Mouse (Mus musculus): ENCODE data around the gene Col9a3. TPM values are rescaled to one million over a fixed set of nuclear protein-coding genes. Genes with fewer than 3 reads are reported as not detected.

Col9a3 gene
- polyA plus RNA-seq, 1 experiment from 2014 or later, result 1.3 TPM

DNA sequence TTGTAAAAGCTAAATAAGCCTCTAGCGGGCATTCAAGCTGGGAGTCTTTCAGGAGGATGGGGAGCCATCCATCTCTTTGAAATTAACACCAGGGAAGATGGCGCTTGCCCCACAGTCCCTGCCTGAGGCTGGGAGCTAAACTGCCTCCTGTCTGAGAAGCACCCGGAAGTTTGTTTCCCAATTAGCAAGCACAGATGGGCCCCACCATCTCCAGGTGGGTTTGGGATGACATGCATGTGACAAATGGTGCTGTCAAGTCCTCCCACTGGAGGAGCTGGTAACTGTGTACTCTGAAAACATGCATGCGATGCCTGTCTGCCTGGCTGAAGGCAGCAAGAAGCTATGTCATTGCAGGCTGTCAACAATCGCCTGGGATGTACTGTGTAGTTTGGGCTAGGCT is 33.7 kb upstream of the Col9a3 start:
- Histone ChIP-seq H3K27ac (ENCODE audit: low read depth, low read length) (no peak overlapping the region), H3K4me2 (replicated peaks; ENCODE audit: low read depth) (no peak overlapping the region), H3K9me3 (ENCODE audit: control insufficient read depth) (no peaks in the 10 kb centered on the region), H3K9ac (ENCODE audit: low read depth, low read length) (no peak overlapping the region), H3K4me1 (replicated peaks; ENCODE audit: control insufficient read depth, insufficient read depth, low read length) (no peaks in the 10 kb centered on the region), H3K27me3 (replicated peaks; ENCODE audit: control insufficient read depth, insufficient read depth, low read length) (peaks cover 41% of the 10 kb centered on the region), H3K4me3 (ENCODE audit: low read depth, low read length) (no peak overlapping the region), H3K36me3 (ENCODE audit: control insufficient read depth, insufficient read depth) (no peaks in the 10 kb centered on the region)
- no peak for ATAC-seq
- 47% methylated on average over 5 of the region's 5 CpGs for WGBS
- TF ChIP-seq CTCF (IDR thresholded peaks at IDR 0.05; ENCODE audit: low read depth), result no peak

DNA sequence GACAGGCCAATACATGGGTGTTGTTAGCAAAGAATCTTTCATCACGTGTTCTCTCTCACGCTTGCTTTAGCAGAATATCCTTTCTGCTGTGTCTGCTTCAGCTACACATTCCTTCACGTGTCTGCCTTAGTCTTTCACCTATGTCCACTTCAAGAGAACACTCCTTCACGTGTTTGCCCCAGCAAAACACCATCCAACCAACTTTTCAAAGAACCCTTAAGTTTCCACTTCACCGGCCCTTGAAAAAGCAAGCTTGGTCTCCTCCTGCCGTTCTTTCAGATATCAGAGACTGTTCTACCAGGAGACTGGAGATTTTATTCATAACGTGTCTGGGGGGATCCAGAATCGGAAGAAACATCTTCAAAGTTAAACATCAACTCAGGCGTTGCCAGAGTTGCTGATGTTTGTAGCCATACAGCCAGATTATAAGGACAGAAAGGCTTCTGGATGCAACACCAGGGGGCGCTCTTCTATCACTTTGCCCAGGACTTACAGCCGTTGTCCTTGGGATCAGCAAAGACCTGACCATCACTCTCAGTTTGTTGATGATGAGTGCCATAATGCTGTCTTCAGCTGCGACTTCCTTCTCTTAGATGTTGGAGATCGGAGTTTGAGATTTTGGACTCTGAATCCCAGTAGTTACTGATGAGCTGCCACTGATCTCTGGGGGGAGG is 31.2 kb upstream of the Col9a3 start:
- no peak for ATAC-seq
- H3K36me3 ChIP-seq (ENCODE audit: control insufficient read depth, insufficient read depth), result no peaks in the 10 kb centered on the region
- peaks cover 59% of the 10 kb centered on the region for H3K27me3 ChIP-seq (replicated peaks; ENCODE audit: control insufficient read depth, insufficient read depth, low read length)
- H3K27ac ChIP-seq (ENCODE audit: low read depth, low read length), result no peak overlapping the region
- H3K4me3 ChIP-seq (ENCODE audit: low read depth, low read length), result no peak overlapping the region
- H3K9me3 ChIP-seq (ENCODE audit: control insufficient read depth), result no peaks in the 10 kb centered on the region
- peak; percentile 87 for TF ChIP-seq CTCF (IDR thresholded peaks at IDR 0.05; ENCODE audit: low read depth)
- H3K4me2 ChIP-seq (replicated peaks; ENCODE audit: low read depth), result no peak overlapping the region
- no peaks in the 10 kb centered on the region for H3K4me1 ChIP-seq (replicated peaks; ENCODE audit: control insufficient read depth, insufficient read depth, low read length)
- 36% methylated on average over 13 of the region's 13 CpGs for WGBS
- H3K9ac ChIP-seq (ENCODE audit: low read depth, low read length), result no peak overlapping the region

DNA sequence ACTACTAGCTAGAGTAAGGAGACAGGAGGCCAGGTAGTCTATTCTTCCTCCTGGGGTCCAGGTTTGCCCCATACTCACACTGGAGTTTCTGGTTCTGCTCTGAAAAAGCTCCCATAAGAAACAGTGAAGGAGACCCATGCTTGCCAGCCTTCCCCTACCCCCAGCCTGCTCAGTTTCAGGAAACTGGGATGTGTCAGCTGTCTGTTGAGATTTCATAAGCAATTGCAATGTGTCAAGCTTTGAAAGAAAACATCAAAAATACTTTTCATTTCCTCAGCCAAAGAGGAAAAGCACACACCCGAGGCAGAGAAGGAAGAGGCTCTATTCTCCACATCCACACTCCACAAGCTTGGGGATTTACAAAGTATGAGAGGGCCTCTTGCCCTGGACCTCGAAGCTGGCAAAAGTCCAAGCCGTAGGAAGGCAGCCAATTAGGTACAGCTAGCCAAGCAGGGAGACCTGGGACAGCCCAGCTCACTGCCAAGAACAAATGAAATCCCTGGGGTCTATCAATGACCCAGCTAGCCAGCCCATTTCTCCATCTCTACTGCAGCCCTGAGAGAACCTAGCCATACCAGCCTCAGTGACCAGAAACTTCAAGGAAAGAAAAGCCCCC is 28.5 kb upstream of the Col9a3 start:
- TF ChIP-seq CTCF (IDR thresholded peaks at IDR 0.05; ENCODE audit: low read depth), result no peak
- H3K27me3 ChIP-seq (replicated peaks; ENCODE audit: control insufficient read depth, insufficient read depth, low read length), result peaks cover 73% of the 10 kb centered on the region
- no peak for ATAC-seq
- H3K4me2 ChIP-seq (replicated peaks; ENCODE audit: low read depth), result no peak overlapping the region
- H3K9ac ChIP-seq (ENCODE audit: low read depth, low read length), result no peak overlapping the region
- H3K27ac ChIP-seq (ENCODE audit: low read depth, low read length), result no peak overlapping the region
- H3K36me3 ChIP-seq (ENCODE audit: control insufficient read depth, insufficient read depth), result no peaks in the 10 kb centered on the region
- H3K9me3 ChIP-seq (ENCODE audit: control insufficient read depth), result no peaks in the 10 kb centered on the region
- no peak overlapping the region for H3K4me3 ChIP-seq (ENCODE audit: low read depth, low read length)
- no peaks in the 10 kb centered on the region for H3K4me1 ChIP-seq (replicated peaks; ENCODE audit: control insufficient read depth, insufficient read depth, low read length)
- 15% methylated on average over 3 of the region's 3 CpGs for WGBS

DNA sequence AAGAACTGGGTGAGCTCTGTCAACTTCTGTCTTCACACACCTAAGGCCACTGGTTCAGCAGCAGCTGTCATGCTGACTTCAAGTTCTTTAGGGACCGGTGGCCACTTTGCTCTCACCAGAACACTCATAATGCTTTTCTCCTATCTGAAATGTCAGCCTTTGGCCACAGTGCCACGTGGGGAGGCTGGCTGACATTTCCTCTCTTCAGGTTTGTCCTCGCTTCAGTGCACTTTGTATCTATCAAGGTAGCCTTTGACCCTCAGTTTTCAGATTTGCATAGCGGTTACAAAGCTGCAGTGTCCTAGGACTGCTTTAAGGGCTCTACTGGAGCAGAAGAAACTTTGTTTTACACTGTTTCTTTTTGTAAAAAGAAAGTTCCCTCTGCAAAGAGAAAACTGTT is 21.1 kb upstream of the Col9a3 start:
- H3K27ac ChIP-seq (ENCODE audit: low read depth, low read length), result no peak overlapping the region
- H3K27me3 ChIP-seq (replicated peaks; ENCODE audit: control insufficient read depth, insufficient read depth, low read length), result peaks cover 53% of the 10 kb centered on the region
- no peak overlapping the region for H3K4me3 ChIP-seq (ENCODE audit: low read depth, low read length)
- no peak for TF ChIP-seq CTCF (IDR thresholded peaks at IDR 0.05; ENCODE audit: low read depth)
- H3K9me3 ChIP-seq (ENCODE audit: control insufficient read depth), result no peaks in the 10 kb centered on the region
- H3K9ac ChIP-seq (ENCODE audit: low read depth, low read length), result no peak overlapping the region
- 36% methylated on average over 4 of the region's 4 CpGs for WGBS
- no peak for ATAC-seq
- H3K36me3 ChIP-seq (ENCODE audit: control insufficient read depth, insufficient read depth), result no peaks in the 10 kb centered on the region
- H3K4me1 ChIP-seq (replicated peaks; ENCODE audit: control insufficient read depth, insufficient read depth, low read length), result no peaks in the 10 kb centered on the region
- no peak overlapping the region for H3K4me2 ChIP-seq (replicated peaks; ENCODE audit: low read depth)

DNA sequence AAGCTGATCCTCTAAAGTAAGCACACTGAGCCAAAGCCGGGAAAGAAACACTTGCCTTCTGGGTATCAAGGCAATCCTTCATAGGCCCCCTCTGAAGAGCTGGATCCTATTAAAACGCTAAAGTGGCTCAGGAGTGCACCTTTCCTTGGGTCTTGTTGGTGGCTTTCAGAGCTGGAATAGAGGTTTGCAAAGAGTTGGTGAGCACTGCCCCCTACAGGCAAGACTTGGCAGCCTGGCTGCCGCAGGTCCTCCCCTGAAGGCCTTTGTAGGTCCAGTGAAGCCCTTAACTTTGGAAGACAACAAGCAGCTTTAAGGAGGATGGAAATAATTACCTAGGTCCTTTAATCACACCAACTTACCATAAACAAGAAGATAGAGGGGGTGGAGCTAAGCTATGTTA is 18.9 kb upstream of the Col9a3 start:
- H3K27ac ChIP-seq (ENCODE audit: low read depth, low read length), result no peak overlapping the region
- no peak overlapping the region for H3K4me2 ChIP-seq (replicated peaks; ENCODE audit: low read depth)
- no peak for ATAC-seq
- no peak overlapping the region for H3K9ac ChIP-seq (ENCODE audit: low read depth, low read length)
- H3K4me3 ChIP-seq (ENCODE audit: low read depth, low read length), result no peak overlapping the region
- H3K4me1 ChIP-seq (replicated peaks; ENCODE audit: control insufficient read depth, insufficient read depth, low read length), result 0 out of 2 replicates have a peak, but pooled peaks cover 3% of the 10 kb centered on the region
- peaks cover 41% of the 10 kb centered on the region for H3K27me3 ChIP-seq (replicated peaks; ENCODE audit: control insufficient read depth, insufficient read depth, low read length)
- peak; percentile 93 for TF ChIP-seq CTCF (IDR thresholded peaks at IDR 0.05; ENCODE audit: low read depth)
- H3K36me3 ChIP-seq (ENCODE audit: control insufficient read depth, insufficient read depth), result no peaks in the 10 kb centered on the region
- no peaks in the 10 kb centered on the region for H3K9me3 ChIP-seq (ENCODE audit: control insufficient read depth)
- WGBS, result 4% methylated on average over 3 of the region's 3 CpGs

DNA sequence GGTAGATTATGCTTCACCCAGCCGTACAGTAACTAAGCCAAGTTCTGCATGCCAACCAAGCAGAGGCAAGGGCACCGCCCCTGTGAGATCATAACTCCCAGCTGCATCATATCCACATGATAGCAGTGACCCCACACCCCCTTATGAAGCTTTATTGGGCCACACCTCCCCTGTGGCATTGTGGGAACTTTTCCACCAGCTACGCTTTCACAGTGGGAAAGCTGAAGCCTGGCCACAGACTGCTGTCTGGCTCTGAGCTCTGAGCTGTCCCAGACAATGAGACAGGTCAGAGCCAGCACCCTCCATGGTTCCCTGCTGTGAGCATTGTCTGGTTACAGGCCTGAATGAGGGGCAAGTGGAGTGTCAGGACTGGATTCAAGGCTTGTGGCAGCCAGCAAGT is 16.6 kb upstream of the Col9a3 start, which contains the start of gene Mrgbp:
Gene Mrgbp (plus strand): TSS at position 303 of the 400 bp plus-strand sequence.
- Histone ChIP-seq H3K27ac (ENCODE audit: low read depth, low read length) (no peak within 1 kb of the TSS), H3K9me3 (ENCODE audit: control insufficient read depth) (no peaks in the 10 kb centered on the region), H3K4me1 (replicated peaks; ENCODE audit: control insufficient read depth, insufficient read depth, low read length) (0 out of 2 replicates have a peak, but pooled peaks cover 3% of the 10 kb centered on the region), H3K27me3 (replicated peaks; ENCODE audit: control insufficient read depth, insufficient read depth, low read length) (peaks cover 22% of the 10 kb centered on the region), H3K36me3 (ENCODE audit: control insufficient read depth, insufficient read depth) (peaks cover 5% of the 10 kb centered on the region; the same call in 1 of the 2 replicates), H3K4me3 (ENCODE audit: low read depth, low read length) (no peak within 1 kb of the TSS), H3K4me2 (replicated peaks; ENCODE audit: low read depth) (0 out of 2 replicates have a peak within 1 kb of the TSS, but pooled peaks have one; percentile 98), H3K9ac (ENCODE audit: low read depth, low read length) (no peak within 1 kb of the TSS; the same call in 1 of the 2 replicates)
- no peak for TF ChIP-seq CTCF (IDR thresholded peaks at IDR 0.05; ENCODE audit: low read depth)
- ATAC-seq, result peak; percentile 11; the same call in 1 of the 2 replicates
- 51% methylated on average over 3 of the region's 3 CpGs for WGBS
